Mouse (Mus musculus) left cerebral cortex, adult 18-20 months (tissue): ENCODE measurements at regions not wholly inside any gene's neighbourhood (a gene's known extent, or its start where the extent isn't known, plus 50 kb on each side); places are given as distances from the start of the nearest gene placed in this dataset.

Source experiments
- DNase-seq, 2 experiments: peaks; one replicate each; pipeline ENCODE4 v3.0.0; 2021 to 2022; ENCODE audit warnings: low spot score in 2 of 2, mixed read lengths in 1 of 2

DNA sequence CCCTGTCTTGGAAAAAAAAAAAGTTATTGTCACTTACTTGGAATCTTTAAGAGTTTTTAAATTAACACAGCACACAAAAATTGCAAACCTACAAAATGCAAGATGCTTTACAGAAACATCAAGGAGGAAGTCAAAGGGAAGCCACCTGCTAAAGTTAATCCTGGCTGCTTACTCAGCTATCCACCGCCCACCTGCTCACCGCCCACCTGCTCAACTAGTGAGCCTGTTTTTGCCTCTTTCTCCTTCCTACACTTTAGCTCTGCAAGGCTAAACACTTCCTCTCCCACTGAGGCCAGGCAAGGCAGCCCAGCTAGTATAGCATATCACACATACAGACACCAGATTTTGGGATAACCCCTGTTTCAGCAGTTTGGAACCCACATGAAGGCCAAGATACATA, 66.4 kb downstream of the Gm6685 start:
- DNase-seq = peak; percentile 26 to 54

DNA sequence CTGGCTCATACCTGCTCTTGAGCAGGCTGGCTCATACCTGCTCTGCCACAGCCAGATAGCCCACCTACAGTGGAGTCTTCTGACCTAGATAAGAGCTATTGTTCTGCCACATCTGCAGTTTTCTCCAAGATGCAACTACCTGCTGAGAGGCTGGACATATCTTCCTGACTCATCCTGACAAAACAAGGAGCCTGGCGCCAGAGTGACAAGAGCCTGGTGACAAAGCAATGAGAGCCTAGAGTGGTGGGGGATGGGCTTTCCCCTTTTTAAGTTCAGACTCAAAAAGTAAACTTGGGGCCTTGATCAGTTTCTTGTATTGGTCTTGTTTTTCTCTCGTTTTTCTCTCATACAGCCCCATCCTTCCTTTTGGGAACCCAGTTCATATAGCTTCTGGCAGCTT, 67.1 kb downstream of the Gm6685 start:
- no peak for DNase-seq
